Mouse (Mus musculus) right cerebral cortex, postnatal 4 days (tissue): Measurements from ENCODE around the gene Dnpep.

Source experiments
- DNase-seq: peaks from one replicate; pipeline ENCODE4 v3.0.0-alpha.2; 2022

The Dnpep gene

GRCm38 (mm10) chr1:75319166-75319565, 1.4 kb upstream of the Dnpep start:
- no peak for DNase-seq

- DNase-seq = no peak
Observed at GRCm38 (mm10) chr1:75318736-75319135, 946 bp upstream of the Dnpep start.

GRCm38 (mm10) chr1:75318301-75318700, 511 bp upstream of the Dnpep start:
- no peak for DNase-seq

GRCm38 (mm10) chr1:75316861-75317240, 939 bp downstream of the Dnpep start:
- DNase-seq = peak; percentile 72

GRCm38 (mm10) chr1:75315456-75316365, 2.1 kb downstream of the Dnpep start:
- DNase-seq = peak; percentile 16

GRCm38 (mm10) chr1:75315011-75315410, 2.8 kb downstream of the Dnpep start:
- no peak for DNase-seq

- DNase-seq = no peak
Observed at GRCm38 (mm10) chr1:75311694-75312093, 6.1 kb downstream of the Dnpep start.

- no peak for DNase-seq
Observed at GRCm38 (mm10) chr1:75304662-75305061, 13.1 kb downstream of the Dnpep start.

- DNase-seq = no peak
Observed at GRCm38 (mm10) chr1:75294294-75294693, 23.5 kb downstream of the Dnpep start.

GRCm38 (mm10) chr1:75293331-75293701, 24.5 kb downstream of the Dnpep start:
- DNase-seq = no peak

GRCm38 (mm10) chr1:75292476-75293330, 25.1 kb downstream of the Dnpep start:
- no peak for DNase-seq

GRCm38 (mm10) chr1:75291321-75291720, 26.5 kb downstream of the Dnpep start:
- no peak for DNase-seq

GRCm38 (mm10) chr1:75290582-75290981, 27.2 kb downstream of the Dnpep start:
- DNase-seq = peak; percentile 66

- no peak for DNase-seq
Observed at GRCm38 (mm10) chr1:75289888-75290431, 27.8 kb downstream of the Dnpep start.

GRCm38 (mm10) chr1:75289376-75289775, 28.4 kb downstream of the Dnpep start:
- DNase-seq = peak; percentile 28

GRCm38 (mm10) chr1:75284911-75285310, 32.9 kb downstream of the Dnpep start:
- no peak for DNase-seq

- DNase-seq = no peak
Observed at GRCm38 (mm10) chr1:75283017-75283416, 34.8 kb downstream of the Dnpep start.

- no peak for DNase-seq
Observed at GRCm38 (mm10) chr1:75278228-75278627, 39.6 kb downstream of the Dnpep start, which contains the start of gene Resp18. Gene Resp18 (minus strand): TSS chr1:75278415.

- peak; percentile 35 for DNase-seq
Observed at GRCm38 (mm10) chr1:75277195-75278188, 40.3 kb downstream of the Dnpep start.

- peak; percentile 62 for DNase-seq
Observed at GRCm38 (mm10) chr1:75264091-75264880, 53.5 kb downstream of the Dnpep start, which contains the start of gene Ptprn. Gene Ptprn (minus strand): TSS chr1:75264502.
